Mouse (Mus musculus): ENCODE data around the gene Kirrel3.

GRCm38 (mm10) chr9:34469180-34469579 is 16.5 kb upstream of the Kirrel3 start:
- no peak for TF ChIP-seq POLR2A (IDR thresholded peaks at IDR 0.05; ENCODE audit: borderline replicate concordance, low read depth, low read length)
- TF ChIP-seq CTCF (IDR thresholded peaks at IDR 0.05; ENCODE audit: low read depth, low read length), result no peak
